Mouse (Mus musculus): ENCODE data around the gene Tat. TPM values are rescaled to one million over a fixed set of nuclear protein-coding genes. Genes with fewer than 3 reads are reported as not detected.
A peak's percentile ranks its signal among the peaks of the same experiment; 100 is the strongest.

Tat gene
- polyA plus RNA-seq, 1 experiment from 2014 or later: 0.25 TPM

DNA sequence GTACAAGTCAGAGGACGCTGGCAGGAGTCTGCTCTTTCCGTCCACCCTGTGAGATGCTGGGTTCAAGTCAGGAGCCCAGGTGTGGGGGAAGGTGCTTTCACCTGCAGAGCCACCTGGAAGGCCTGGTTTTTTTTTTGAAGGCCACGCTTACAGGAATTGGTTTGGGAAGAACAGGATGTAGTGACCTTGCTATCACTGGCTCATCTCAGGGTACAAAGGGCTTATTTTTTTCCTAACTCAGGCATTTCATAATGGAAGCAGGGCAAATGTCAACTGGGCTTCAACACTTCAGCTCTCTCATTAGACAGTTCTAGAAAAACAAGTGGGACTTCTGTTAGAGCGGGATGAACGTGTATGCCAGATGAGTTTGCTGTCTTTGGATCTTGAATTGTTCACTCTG, 14.1 kb downstream of the Tat start:
- no peak overlapping the region for H3K4me3 ChIP-seq (ENCODE audit: low read depth, low read length)
- DNase-seq (ENCODE audit: low spot score): no peak
- WGBS: 64% methylated on average over 5 of the region's 5 CpGs
- TF ChIP-seq EP300 (IDR thresholded peaks at IDR 0.05) (no peak), CTCF (IDR thresholded peaks at IDR 0.05) (no peak)
- H3K9me3 ChIP-seq (ENCODE audit: low read length): no peaks in the 10 kb centered on the region
- H3K27me3 ChIP-seq (replicated peaks; ENCODE audit: insufficient read depth, low read length): no peaks in the 10 kb centered on the region
- H3K4me2 ChIP-seq (replicated peaks; ENCODE audit: low read depth, low read length): no peak overlapping the region
- no peak for ATAC-seq
- H3K9ac ChIP-seq (replicated peaks; ENCODE audit: low read depth): no peak overlapping the region
- no peaks in the 10 kb centered on the region for H3K36me3 ChIP-seq (ENCODE audit: insufficient read depth, low read length)
- H3K27ac ChIP-seq (ENCODE audit: low read length): no peak overlapping the region
- no peaks in the 10 kb centered on the region for H3K4me1 ChIP-seq (ENCODE audit: insufficient read depth, low read depth, low read length)

- no peaks in the 10 kb centered on the region for H3K4me1 ChIP-seq (ENCODE audit: insufficient read depth, low read depth, low read length)
- H3K27ac ChIP-seq (ENCODE audit: low read length): no peak overlapping the region
- DNase-seq (ENCODE audit: low spot score) (no peak), ATAC-seq (no peak)
- H3K9ac ChIP-seq (replicated peaks; ENCODE audit: low read depth): no peak overlapping the region
- no peaks in the 10 kb centered on the region for H3K9me3 ChIP-seq (ENCODE audit: low read length)
- TF ChIP-seq EP300 (IDR thresholded peaks at IDR 0.05) (no peak), CTCF (IDR thresholded peaks at IDR 0.05) (no peak)
- H3K4me3 ChIP-seq (ENCODE audit: low read depth, low read length): no peak overlapping the region
- H3K36me3 ChIP-seq (ENCODE audit: insufficient read depth, low read length): no peaks in the 10 kb centered on the region
- no peak overlapping the region for H3K4me2 ChIP-seq (replicated peaks; ENCODE audit: low read depth, low read length)
- WGBS: 51% methylated on average over 17 of the region's 17 CpGs
- H3K27me3 ChIP-seq (replicated peaks; ENCODE audit: insufficient read depth, low read length): no peaks in the 10 kb centered on the region
Observed at GRCm38 (mm10) chr8:110006312-110007023, 16.2 kb downstream of the Tat start.

- DNase-seq (ENCODE audit: low spot score): no peak
- Histone ChIP-seq H3K27ac (ENCODE audit: low read length) (no peak overlapping the region), H3K4me1 (ENCODE audit: insufficient read depth, low read depth, low read length) (no peaks in the 10 kb centered on the region), H3K4me2 (replicated peaks; ENCODE audit: low read depth, low read length) (no peak overlapping the region), H3K9ac (replicated peaks; ENCODE audit: low read depth) (no peak overlapping the region), H3K36me3 (ENCODE audit: insufficient read depth, low read length) (no peaks in the 10 kb centered on the region), H3K27me3 (replicated peaks; ENCODE audit: insufficient read depth, low read length) (no peaks in the 10 kb centered on the region), H3K4me3 (ENCODE audit: low read depth, low read length) (no peak overlapping the region), H3K9me3 (ENCODE audit: low read length) (no peaks in the 10 kb centered on the region)
- no peak for TF ChIP-seq EP300 (IDR thresholded peaks at IDR 0.05)
- TF ChIP-seq CTCF (IDR thresholded peaks at IDR 0.05): no peak
- WGBS: 68% methylated on average over 26 of the region's 26 CpGs
- ATAC-seq: no peak
Observed at GRCm38 (mm10) chr8:110008228-110008994, 18.2 kb downstream of the Tat start.

DNA sequence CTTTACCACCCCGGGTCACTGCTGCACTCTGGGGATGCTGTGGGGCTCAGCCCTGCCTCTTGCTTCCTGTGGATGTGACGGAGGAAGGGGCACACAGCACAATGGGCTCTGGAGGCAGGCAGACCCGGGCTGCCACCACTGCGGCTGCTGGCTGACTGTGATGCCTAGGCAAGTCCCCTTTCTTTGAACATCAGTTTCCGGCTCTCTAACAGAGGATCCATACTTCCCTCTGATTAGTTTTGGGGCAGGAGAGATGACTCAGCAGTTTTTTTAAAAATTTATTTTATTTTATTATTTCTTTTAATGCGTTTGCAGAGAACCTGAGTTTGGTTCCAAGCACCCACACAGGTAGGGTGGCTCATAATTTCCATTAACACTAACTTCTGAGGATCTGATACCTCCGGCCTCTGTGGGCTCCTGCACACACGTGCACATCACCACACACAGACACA, 18.8 kb downstream of the Tat start:
- Histone ChIP-seq H3K9ac (replicated peaks; ENCODE audit: low read depth) (no peak overlapping the region), H3K27ac (ENCODE audit: low read length) (no peak overlapping the region), H3K4me1 (ENCODE audit: insufficient read depth, low read depth, low read length) (no peaks in the 10 kb centered on the region), H3K4me2 (replicated peaks; ENCODE audit: low read depth, low read length) (no peak overlapping the region), H3K27me3 (replicated peaks; ENCODE audit: insufficient read depth, low read length) (no peaks in the 10 kb centered on the region), H3K4me3 (ENCODE audit: low read depth, low read length) (no peak overlapping the region), H3K9me3 (ENCODE audit: low read length) (no peaks in the 10 kb centered on the region), H3K36me3 (ENCODE audit: insufficient read depth, low read length) (no peaks in the 10 kb centered on the region)
- TF ChIP-seq EP300 (IDR thresholded peaks at IDR 0.05) (no peak), CTCF (IDR thresholded peaks at IDR 0.05) (no peak)
- ATAC-seq (no peak), DNase-seq (ENCODE audit: low spot score) (no peak)
- 53% methylated on average over 8 of the region's 8 CpGs for WGBS

- Histone ChIP-seq H3K4me3 (ENCODE audit: low read depth, low read length) (no peak overlapping the region), H3K27me3 (replicated peaks; ENCODE audit: insufficient read depth, low read length) (no peaks in the 10 kb centered on the region), H3K9me3 (ENCODE audit: low read length) (no peaks in the 10 kb centered on the region), H3K36me3 (ENCODE audit: insufficient read depth, low read length) (no peaks in the 10 kb centered on the region), H3K4me2 (replicated peaks; ENCODE audit: low read depth, low read length) (no peak overlapping the region), H3K4me1 (ENCODE audit: insufficient read depth, low read depth, low read length) (no peaks in the 10 kb centered on the region), H3K27ac (ENCODE audit: low read length) (no peak overlapping the region), H3K9ac (replicated peaks; ENCODE audit: low read depth) (no peak overlapping the region)
- TF ChIP-seq EP300 (IDR thresholded peaks at IDR 0.05): no peak
- peak; percentile 86 for TF ChIP-seq CTCF (IDR thresholded peaks at IDR 0.05)
- no peak for ATAC-seq
- WGBS: 31% methylated on average over 5 of the region's 5 CpGs
- DNase-seq (ENCODE audit: low spot score): peak; percentile 59
Observed at GRCm38 (mm10) chr8:110010868-110011267, 20.6 kb downstream of the Tat start.

GRCm38 (mm10) chr8:110022081-110022480, 31.8 kb downstream of the Tat start:
- no peak overlapping the region for H3K4me3 ChIP-seq (ENCODE audit: low read depth, low read length)
- H3K4me1 ChIP-seq (ENCODE audit: insufficient read depth, low read depth, low read length): no peaks in the 10 kb centered on the region
- peak; percentile 7 for DNase-seq (ENCODE audit: low spot score)
- ATAC-seq: no peak
- H3K9me3 ChIP-seq (ENCODE audit: low read length): no peaks in the 10 kb centered on the region
- 42% methylated on average over 6 of the region's 6 CpGs for WGBS
- no peaks in the 10 kb centered on the region for H3K27me3 ChIP-seq (replicated peaks; ENCODE audit: insufficient read depth, low read length)
- TF ChIP-seq EP300 (IDR thresholded peaks at IDR 0.05) (no peak), CTCF (IDR thresholded peaks at IDR 0.05) (no peak)
- no peak overlapping the region for H3K27ac ChIP-seq (ENCODE audit: low read length)
- H3K4me2 ChIP-seq (replicated peaks; ENCODE audit: low read depth, low read length): no peak overlapping the region
- no peak overlapping the region for H3K9ac ChIP-seq (replicated peaks; ENCODE audit: low read depth)
- no peaks in the 10 kb centered on the region for H3K36me3 ChIP-seq (ENCODE audit: insufficient read depth, low read length)
